ENCODE assay signal across 9 mouse cellular contexts in genomic region chr10:53527838-53528773, GRCm38 (mm10).
DNase-seq lines count a peak whose midpoint lies in the region; ATAC-seq lines count a peak whose summit lies in the region.
"Had no signal": no experiment of that assay in that cellular context is flagged by ENCODE, and none has a peak within 500 bp of the region (broad histone marks: within the 10 kb centered on the region; RNA-seq: fewer than 3 reads in every experiment).

No protein-coding gene starts in this region.

- no peak overlapping the region for H3K27ac ChIP-seq in forebrain, embryonic 14.5 days (ENCODE audit: low read depth, low read length)
- no peak overlapping the region for H3K27ac ChIP-seq in hindbrain, embryonic 16.5 days (ENCODE audit: low read depth, low read length)
- H3K27ac ChIP-seq: macrophage had no signal

- H3K36me3 ChIP-seq in forebrain, embryonic 14.5 days (ENCODE audit: control insufficient read depth, insufficient read depth, low read length) = no peaks in the 10 kb centered on the region
- H3K36me3 ChIP-seq in hindbrain, embryonic 16.5 days (ENCODE audit: control insufficient read depth, insufficient read depth, low read length) = no peaks in the 10 kb centered on the region

- H3K9me3 ChIP-seq in forebrain, embryonic 14.5 days (replicated peaks; ENCODE audit: control insufficient read depth, low read length) = no peaks in the 10 kb centered on the region
- H3K9me3 ChIP-seq in hindbrain, embryonic 16.5 days (ENCODE audit: control insufficient read depth, low read length) = no peaks in the 10 kb centered on the region

- no peak overlapping the region for H3K4me2 ChIP-seq in forebrain, embryonic 14.5 days (ENCODE audit: low read length)
- H3K4me2 ChIP-seq in hindbrain, embryonic 16.5 days (ENCODE audit: low read length) = no peak overlapping the region

- 33% methylated on average over 6 of the region's 6 CpGs for whole genome bisulfite sequencing in forebrain, embryonic 14.5 days
- WGBS in hindbrain, embryonic 16.5 days = 33% methylated on average over 6 of the region's 6 CpGs

- no peaks in the 10 kb centered on the region for H3K27me3 ChIP-seq in forebrain, embryonic 14.5 days (replicated peaks; ENCODE audit: control insufficient read depth, insufficient read depth, low read length)
- H3K27me3 ChIP-seq in hindbrain, embryonic 16.5 days (replicated peaks; ENCODE audit: control insufficient read depth, insufficient read depth, low read length) = no peaks in the 10 kb centered on the region

- peak; percentile 62 for DNase-seq in gastrocnemius, adult 18-20 months (ENCODE audit: low spot score)
- no peak for DNase-seq in gastrocnemius, postnatal 25 days
- DNase-seq in c-Kit-positive CD71-positive TER-119-negative erythroid progenitor cells, embryonic 14.5 days (ENCODE audit: low read depth) = peak; percentile 25
- peak; percentile 83 for DNase-seq in forebrain, embryonic 14.5 days (ENCODE audit: low spot score)
- DNase-seq in layer of hippocampus, postnatal 36 days = peak; percentile 58 to 67
- peak; percentile 45 to 63 for DNase-seq in lung, postnatal 4 days
- peak; percentile 69 for DNase-seq in right cerebral cortex, postnatal 25 days

- H3K4me1 ChIP-seq in forebrain, embryonic 14.5 days (ENCODE audit: control insufficient read depth, insufficient read depth, low read length) = no peaks in the 10 kb centered on the region
- no peaks in the 10 kb centered on the region for H3K4me1 ChIP-seq in hindbrain, embryonic 16.5 days (ENCODE audit: control insufficient read depth, insufficient read depth, low read depth, low read length)

- no peak overlapping the region for H3K4me3 ChIP-seq in forebrain, embryonic 14.5 days (ENCODE audit: low read depth, low read length)
- H3K4me3 ChIP-seq in hindbrain, embryonic 16.5 days (ENCODE audit: low read length) = no peak overlapping the region

- H3K9ac ChIP-seq in forebrain, embryonic 14.5 days (ENCODE audit: low read length) = no peak overlapping the region
- H3K9ac ChIP-seq in hindbrain, embryonic 16.5 days (ENCODE audit: low read depth, low read length) = no peak overlapping the region

- ATAC-seq in forebrain, embryonic 14.5 days = peak; percentile 85
- peak; percentile 92 for ATAC-seq in hindbrain, embryonic 16.5 days
